ENCODE assay signal across 17 mouse cellular contexts in the genomic region with DNA sequence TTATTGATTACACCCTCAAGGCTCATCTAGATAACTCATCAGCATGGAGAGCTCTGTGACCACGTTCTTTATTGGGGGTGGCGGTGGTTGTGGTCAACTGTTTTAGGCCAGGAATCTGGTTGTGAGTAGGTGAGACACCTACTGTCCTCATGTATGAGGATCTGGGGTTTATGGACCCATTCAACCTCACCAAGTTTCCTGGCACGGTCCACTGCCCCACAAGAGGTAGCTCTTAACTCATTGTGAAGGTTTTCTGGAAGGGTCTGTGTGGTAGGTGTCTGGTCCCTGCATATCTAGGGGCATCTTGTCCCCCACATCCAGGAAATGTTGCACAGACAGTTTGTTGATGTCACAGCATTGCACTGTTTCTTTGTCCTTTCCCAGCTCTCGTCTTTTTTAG. TPM values are rescaled to one million over a fixed set of nuclear protein-coding genes. Genes with fewer than 3 reads are reported as not detected.
"Had no signal": no experiment of that assay in that cellular context is flagged by ENCODE, and none has a peak within 500 bp of the region (broad histone marks: within the 10 kb centered on the region; RNA-seq: fewer than 3 reads in every experiment).

No protein-coding gene starts in this region.

- H3K9me3 ChIP-seq: neural tube, embryonic 13.5 days; neural tube, embryonic 15.5 days; stomach, embryonic 15.5 days had no signal

- H3K27ac ChIP-seq: neural tube, embryonic 13.5 days; neural tube, embryonic 15.5 days; stomach, embryonic 15.5 days; stomach, postnatal 0 days had no signal

- H3K4me1 ChIP-seq: neural tube, embryonic 13.5 days; neural tube, embryonic 15.5 days; stomach, embryonic 15.5 days had no signal

- H3K4me3 ChIP-seq: neural tube, embryonic 13.5 days; neural tube, embryonic 15.5 days; stomach, embryonic 15.5 days had no signal

- H3K36me3 ChIP-seq: neural tube, embryonic 13.5 days; neural tube, embryonic 15.5 days; stomach, embryonic 15.5 days had no signal

- DNase-seq: right cerebral cortex, adult 18-20 months; right cerebral cortex, postnatal 14 days; right cerebral cortex, postnatal 25 days; right cerebral cortex, postnatal 4 days; spleen, adult 18-20 months; thymus, adult 18-20 months; thymus, adult 2 months; thymus, postnatal 14 days; thymus, postnatal 25 days; thymus, postnatal 36 days; thymus, postnatal 4 days had no signal

- H3K27me3 ChIP-seq: neural tube, embryonic 13.5 days; neural tube, embryonic 15.5 days; stomach, embryonic 15.5 days had no signal

RNA-seq across cellular contexts. Expression of gene Dnah5, which starts 58.7 kb away (rescaled TPM):
- total RNA-seq: neutrophil, adult 5-6 weeks had no signal
- polyA plus RNA-seq: spleen, adult 2 months had no signal
